Mouse (Mus musculus) lung, adult 2 months (tissue): ENCODE measurements at regions not wholly inside any gene's neighbourhood (a gene's known extent, or its start where the extent isn't known, plus 50 kb on each side); places are given as distances from the start of the nearest gene placed in this dataset.

Experiments used
- CTCF ChIP-seq: fragments of 200-500 bp; IDR thresholded peaks from 2 replicates; pipeline ENCODE4 v1.5.1; 2011; ENCODE audit warnings: mild to moderate bottlenecking, low read length, control low read depth; ENCODE audit not compliant: insufficient read depth
- POLR2A ChIP-seq: fragments of 200-500 bp; IDR thresholded peaks from 2 replicates; pipeline ENCODE4 v1.6.1; 2011; ENCODE audit warnings: low read depth, mild to moderate bottlenecking, control low read depth, low read length, borderline replicate concordance; ENCODE audit errors: extremely low read depth

- no peak for TF ChIP-seq POLR2A
- no peak for TF ChIP-seq CTCF
Observed at GRCm38 (mm10) chr17:51272025-51272424, 92.9 kb upstream of the Tbc1d5 start.
